Mouse (Mus musculus) hindbrain, postnatal 0 days (tissue): ENCODE measurements at regions not wholly inside any gene's neighbourhood (a gene's known extent, or its start where the extent isn't known, plus 50 kb on each side); places are given as distances from the start of the nearest gene placed in this dataset.
"Not testable (repeated sequence)": the region's sequence is repeated elsewhere in the genome, so short reads cannot be mapped to it uniquely, and the experiment has no call there.

Experiments
- ATAC-seq: fragments of 200-750 bp; cut with Nextera tagmentation; 2 replicates; pipeline ENCODE4 v1.8.0; 2017; ENCODE audit warnings: mild to moderate bottlenecking, moderate TSS enrichment, moderate library complexity
- DNase-seq: peaks from one replicate; pipeline ENCODE4 v3.0.0-alpha.2; 2015; ENCODE audit warnings: low spot score
- H3K27ac ChIP-seq: fragments of 300-500 bp; sonication (generic); 2 replicates; pipeline ENCODE4 v1.5.1; 2014; ENCODE audit warnings: mild to moderate bottlenecking
- H3K27me3 ChIP-seq: fragments of 300-500 bp; sonication (generic); 2 replicates; pipeline ENCODE4 v1.6.1; 2014; ENCODE audit warnings: low read length, mixed read lengths; ENCODE audit not compliant: insufficient read depth
- H3K36me3 ChIP-seq: fragments of 300-500 bp; sonication (generic); 2 replicates; pipeline ENCODE4 v1.6.1; 2014; ENCODE audit warnings: low read length, mixed read lengths; ENCODE audit not compliant: insufficient read depth
- H3K4me1 ChIP-seq: fragments of 300-500 bp; sonication (generic); 2 replicates; pipeline ENCODE4 v1.6.1; 2014; ENCODE audit warnings: antibody characterized with exemption, low read length, mixed read lengths; ENCODE audit not compliant: insufficient read depth
- H3K4me2 ChIP-seq: fragments of 300-500 bp; sonication (generic); 2 replicates; pipeline ENCODE4 v1.6.1; 2014; ENCODE audit warnings: low read depth, mild to moderate bottlenecking, low read length, moderate library complexity, mixed read lengths
- H3K4me3 ChIP-seq: fragments of 300-500 bp; sonication (generic); 2 replicates; pipeline ENCODE4 v1.5.1; 2014; ENCODE audit warnings: low read length
- H3K9ac ChIP-seq: fragments of 300-500 bp; sonication (generic); replicated peaks from 2 replicates; pipeline ENCODE4 v1.6.1; 2014; ENCODE audit warnings: mild to moderate bottlenecking, low read length, moderate library complexity, mixed read lengths
- H3K9me3 ChIP-seq: fragments of 300-500 bp; sonication (generic); 2 replicates; pipeline ENCODE4 v1.6.1; 2016; ENCODE audit warnings: low read length, mixed read lengths
- CTCF ChIP-seq: IDR thresholded peaks from 2 replicates; pipeline ENCODE4 v1.5.1; 2016; ENCODE audit warnings: antibody characterized with exemption, control low read depth, low read depth
- WGBS: fragments of 180-500 bp; shearing (Covaris S2); extraction: QIAGEN DNeasy Blood & Tissue Kit; methylation state at CpG from one replicate; pipeline ENCODE4 v1.1.7; 2014; 5-methylcytosine and 5-hydroxymethylcytosine counted together

DNA sequence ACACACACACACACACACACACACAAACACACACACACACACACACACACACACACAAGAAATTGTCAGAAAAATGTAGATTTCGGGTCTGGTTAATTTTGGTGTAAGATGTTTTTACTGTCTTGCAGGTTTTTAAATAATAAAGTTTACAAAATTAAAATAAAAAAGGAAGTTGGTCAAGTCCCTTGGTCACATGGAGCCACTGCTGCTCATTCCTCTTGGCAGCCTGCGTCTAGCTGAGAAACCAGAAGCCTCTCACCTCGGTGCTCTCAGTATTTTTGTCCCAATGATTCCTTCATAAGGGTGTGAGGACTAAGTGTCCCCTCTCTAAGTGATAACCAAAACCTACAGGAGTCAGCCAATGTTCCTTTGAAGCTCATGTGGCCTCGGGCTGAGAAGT is 76.8 kb upstream of the Smg1 start:
- Histone ChIP-seq H3K4me1 (no peaks in the 10 kb centered on the region), H3K4me2 (no peak overlapping the region), H3K27me3 (no peaks in the 10 kb centered on the region), H3K9me3 (no peaks in the 10 kb centered on the region), H3K27ac (no peak overlapping the region), H3K36me3 (no peaks in the 10 kb centered on the region), H3K4me3 (no peak overlapping the region), H3K9ac (no peak overlapping the region)
- no peak for DNase-seq
- 84% methylated on average over 4 of the region's 4 CpGs for WGBS
- TF ChIP-seq CTCF: no peak
- ATAC-seq: no peak

DNA sequence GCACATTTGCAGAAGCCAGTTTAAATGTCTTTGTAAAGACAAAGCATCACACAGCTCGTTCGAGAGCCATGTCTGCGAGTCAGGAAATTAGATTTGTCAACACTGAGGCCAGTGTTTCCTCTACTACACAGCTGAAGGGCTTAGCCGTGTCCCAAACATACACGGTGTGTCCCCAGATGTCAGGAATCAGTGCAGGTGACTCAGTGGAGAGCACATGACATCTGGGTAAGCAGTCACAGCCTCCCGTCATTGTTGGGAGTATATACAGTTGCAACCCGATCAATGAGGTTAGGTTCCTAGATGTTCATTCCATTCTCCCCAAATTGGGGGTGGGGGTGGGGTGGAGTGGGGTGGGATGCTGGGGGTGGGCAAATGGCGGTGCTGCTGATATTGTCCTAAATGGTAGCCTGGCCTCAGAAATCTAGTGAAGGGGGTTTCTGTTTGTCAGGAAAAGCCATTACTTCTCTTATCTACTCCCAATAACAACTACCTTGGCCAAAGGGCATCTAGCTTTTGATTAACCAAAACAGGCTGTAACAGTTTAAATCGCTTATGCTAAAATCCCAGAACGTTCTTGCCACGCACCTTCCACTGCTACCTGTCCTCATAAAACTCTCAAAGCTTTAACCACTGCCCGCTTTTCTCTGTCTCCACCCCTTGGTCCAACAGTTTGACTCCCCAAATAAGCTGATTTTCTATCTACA is 75.1 kb upstream of the Smg1 start:
- DNase-seq (no peak), ATAC-seq (no peak)
- no peaks in the 10 kb centered on the region for H3K36me3 ChIP-seq
- H3K4me2 ChIP-seq: no peak overlapping the region
- no peaks in the 10 kb centered on the region for H3K9me3 ChIP-seq
- no peak overlapping the region for H3K27ac ChIP-seq
- no peaks in the 10 kb centered on the region for H3K27me3 ChIP-seq
- WGBS: 80% methylated on average over 12 of the region's 12 CpGs
- H3K4me1 ChIP-seq: no peaks in the 10 kb centered on the region
- TF ChIP-seq CTCF: no peak
- H3K9ac ChIP-seq: no peak overlapping the region
- no peak overlapping the region for H3K4me3 ChIP-seq

DNA sequence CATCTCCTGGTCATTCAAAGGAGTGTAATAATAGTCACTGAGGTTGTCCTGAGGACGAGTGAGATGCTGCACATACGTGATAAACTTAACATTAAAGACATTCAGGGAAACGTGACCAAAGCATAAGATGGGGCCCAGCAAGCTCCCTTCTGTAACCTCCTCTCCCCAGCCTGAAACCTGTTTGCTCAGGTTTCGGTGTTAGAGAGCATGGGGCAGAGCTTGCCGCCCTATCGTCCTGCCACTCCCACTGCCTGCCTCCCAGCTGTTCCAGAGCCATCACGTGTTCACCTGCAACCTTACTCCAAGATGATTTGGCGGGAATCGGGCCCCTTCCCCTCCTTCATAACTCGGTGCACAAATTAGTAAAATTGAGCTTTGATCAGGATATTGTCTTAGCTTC is 71.4 kb upstream of the Smg1 start:
- not testable (repeated sequence) for H3K36me3 ChIP-seq, H3K27me3 ChIP-seq, DNase-seq, H3K4me1 ChIP-seq, H3K9ac ChIP-seq, H3K4me3 ChIP-seq, H3K27ac ChIP-seq, ATAC-seq, H3K4me2 ChIP-seq, H3K9me3 ChIP-seq
- 81% methylated on average over 10 of the region's 10 CpGs for WGBS

DNA sequence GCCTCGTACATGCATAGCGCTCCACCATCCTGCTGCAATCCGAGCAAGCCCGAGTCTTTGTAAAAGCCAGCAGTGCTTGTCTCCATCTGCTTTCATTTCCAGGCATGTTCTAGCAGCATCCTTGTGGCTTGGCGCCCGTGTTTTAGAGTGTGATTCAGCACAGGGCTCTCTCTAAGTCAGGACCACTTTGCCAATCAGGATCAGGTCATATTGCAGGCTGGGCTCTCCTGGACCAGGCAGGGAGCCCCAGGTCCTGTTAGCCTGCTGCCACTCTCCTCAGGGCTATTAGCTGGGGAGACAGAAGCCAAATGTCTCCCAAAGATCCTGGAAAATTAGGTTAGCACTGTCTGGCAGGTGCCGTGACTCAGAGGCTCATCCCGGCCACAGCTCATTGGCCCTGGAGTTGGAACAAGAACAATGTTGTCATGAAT is 70.8 kb upstream of the Smg1 start:
- Histone ChIP-seq H3K36me3 (no peaks in the 10 kb centered on the region), H3K4me3 (no peak overlapping the region), H3K27ac (no peak overlapping the region), H3K4me1 (no peaks in the 10 kb centered on the region), H3K9ac (no peak overlapping the region), H3K27me3 (no peaks in the 10 kb centered on the region), H3K9me3 (no peaks in the 10 kb centered on the region), H3K4me2 (no peak overlapping the region)
- peak; percentile 30 for DNase-seq
- 0 out of 2 replicates have a peak, but pooled peaks have one; percentile 24 for ATAC-seq
- TF ChIP-seq CTCF: no peak
- 72% methylated on average over 8 of the region's 8 CpGs for WGBS

DNA sequence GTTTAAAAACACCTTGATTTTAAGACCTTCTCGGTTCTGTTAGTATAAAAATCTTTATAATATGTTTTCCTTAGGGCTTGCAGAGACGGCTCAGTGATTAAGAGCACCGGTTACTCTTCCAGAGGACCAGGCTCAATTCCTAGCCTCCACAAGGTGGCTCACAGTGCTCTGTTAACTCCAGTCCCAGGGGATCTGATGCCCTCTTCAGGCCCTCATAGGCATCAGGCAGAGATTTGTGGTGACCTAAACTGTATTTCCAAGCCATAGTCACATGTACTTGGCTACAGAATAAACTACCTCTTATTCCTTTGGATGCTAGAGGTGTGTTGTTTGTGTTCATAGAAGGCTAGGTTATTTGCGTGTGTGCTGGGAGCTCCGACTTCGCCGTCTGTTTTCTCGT is 70.3 kb upstream of the Smg1 start:
- H3K4me3 ChIP-seq: no peak overlapping the region
- peak; percentile 63 for TF ChIP-seq CTCF
- no peak overlapping the region for H3K4me2 ChIP-seq
- H3K4me1 ChIP-seq: no peaks in the 10 kb centered on the region
- H3K27me3 ChIP-seq: no peaks in the 10 kb centered on the region
- H3K9me3 ChIP-seq: no peaks in the 10 kb centered on the region
- H3K9ac ChIP-seq: no peak overlapping the region
- H3K36me3 ChIP-seq: no peaks in the 10 kb centered on the region
- DNase-seq (peak; percentile 63), ATAC-seq (0 out of 2 replicates have a peak, but pooled peaks have one; percentile 24)
- WGBS: 68% methylated on average over 8 of the region's 8 CpGs
- H3K27ac ChIP-seq: no peak overlapping the region

DNA sequence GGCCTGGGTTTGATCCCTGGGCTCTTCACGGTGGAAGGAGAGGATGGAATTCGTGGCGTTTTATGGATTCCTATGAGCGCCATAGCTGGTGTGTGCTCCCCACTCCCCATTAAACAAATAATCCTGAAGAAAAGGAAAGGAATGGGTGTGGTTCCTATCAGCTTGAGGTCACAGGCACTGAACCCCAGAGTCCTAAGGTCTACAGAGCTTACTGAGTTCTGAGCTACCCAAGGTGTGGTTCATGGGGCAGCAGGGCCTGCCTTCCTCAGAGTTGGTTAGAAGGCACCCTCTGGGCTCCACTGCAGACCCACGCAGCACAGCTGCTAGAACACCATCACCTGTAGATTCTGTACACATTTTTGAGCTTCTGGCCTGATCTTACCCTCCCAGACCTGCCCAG is 66.3 kb upstream of the Smg1 start:
- Histone ChIP-seq H3K27ac (no peak overlapping the region), H3K27me3 (no peaks in the 10 kb centered on the region), H3K9ac (no peak overlapping the region), H3K4me2 (no peak overlapping the region), H3K9me3 (no peaks in the 10 kb centered on the region), H3K36me3 (no peaks in the 10 kb centered on the region), H3K4me1 (no peaks in the 10 kb centered on the region), H3K4me3 (no peak overlapping the region)
- DNase-seq (no peak), ATAC-seq (no peak)
- 87% methylated on average over 5 of the region's 5 CpGs for WGBS
- no peak for TF ChIP-seq CTCF

DNA sequence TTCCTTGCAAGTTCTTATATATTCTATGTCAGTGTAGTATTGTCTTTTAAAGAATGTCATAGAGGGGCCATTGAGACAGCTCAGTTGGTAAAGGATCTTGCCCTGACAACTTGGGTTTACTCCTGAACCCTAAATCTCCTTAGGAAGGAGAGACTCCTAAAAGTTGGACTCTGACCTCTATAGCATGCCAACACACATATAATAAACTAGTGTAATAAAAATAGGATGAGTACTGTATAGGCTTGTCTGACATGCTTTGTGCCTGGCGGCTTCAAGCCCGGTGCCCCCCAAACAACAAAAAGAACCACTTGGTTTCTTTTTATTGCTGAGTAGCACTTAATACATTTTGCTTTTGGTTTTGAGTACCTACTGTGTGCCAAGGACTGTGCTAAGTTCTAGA is 65.4 kb upstream of the Smg1 start:
- Histone ChIP-seq H3K4me3 (no peak overlapping the region), H3K9ac (no peak overlapping the region), H3K4me2 (no peak overlapping the region), H3K27me3 (no peaks in the 10 kb centered on the region), H3K27ac (no peak overlapping the region), H3K36me3 (no peaks in the 10 kb centered on the region), H3K9me3 (no peaks in the 10 kb centered on the region), H3K4me1 (no peaks in the 10 kb centered on the region)
- no peak for TF ChIP-seq CTCF
- no peak for DNase-seq
- ATAC-seq: no peak
- 94% methylated on average over 2 of the region's 2 CpGs for WGBS
